Mouse (Mus musculus): ENCODE measurements around the gene Pex14.

DNA sequence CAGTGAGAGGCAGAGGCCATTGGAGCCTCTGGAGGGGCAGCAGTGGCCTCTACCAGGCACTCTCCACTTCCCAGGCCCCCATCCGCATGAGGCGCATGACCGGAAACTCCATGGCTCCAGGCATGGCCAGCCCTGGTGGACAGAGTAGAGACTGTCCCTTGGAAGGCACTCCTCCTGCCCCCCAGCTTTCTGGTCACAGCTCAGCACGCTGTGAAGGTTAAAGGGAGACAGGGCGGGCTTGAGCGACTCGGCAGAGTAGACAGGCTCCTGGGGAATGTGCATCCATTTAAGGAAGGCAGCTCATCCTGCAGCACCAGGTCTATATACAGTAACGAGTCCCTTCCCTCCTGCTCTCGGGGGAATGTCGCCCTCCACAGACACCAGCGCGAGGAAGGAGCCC is 139.7 kb downstream of the Pex14 start:
- TF ChIP-seq GATA1 (IDR thresholded peaks at IDR 0.05; ENCODE audit: borderline replicate concordance, low read length): no peak
- TF ChIP-seq FLI1 (IDR thresholded peaks at IDR 0.05; ENCODE audit: low read length): no peak
